Mouse (Mus musculus): Measurements from ENCODE around the gene Zdhhc3.

GRCm38 (mm10) chr9:123080355-123080754, 32.6 kb downstream of the Zdhhc3 start:
- TF ChIP-seq GATA1 (IDR thresholded peaks at IDR 0.05; ENCODE audit: borderline replicate concordance, low read length) (no peak), FLI1 (IDR thresholded peaks at IDR 0.05; ENCODE audit: low read length) (no peak)
